Mouse (Mus musculus) heart, postnatal 0 days (tissue): Measurements from ENCODE around the gene Rrn3.

Source experiments
- CTCF ChIP-seq: IDR thresholded peaks from 2 replicates; pipeline ENCODE4 v1.5.1; 2016; ENCODE audit warnings: antibody characterized with exemption, control low read depth, low read depth
- EP300 ChIP-seq: IDR thresholded peaks from 2 replicates; pipeline ENCODE4 v1.6.1; 2016; ENCODE audit warnings: antibody characterized with exemption, low read depth

- TF ChIP-seq CTCF (no peak), EP300 (no peak)
Observed at GRCm38 (mm10) chr16:13801231-13801630, 20.7 kb downstream of the Rrn3 start.
